Mouse (Mus musculus): ENCODE results near the gene Atp11c. TPM values are rescaled to one million over a fixed set of nuclear protein-coding genes. Genes with fewer than 3 reads are reported as not detected.

The Atp11c gene
- 16.0 and 16.6 TPM in 2 replicates for polyA plus RNA-seq (2016; fragmentation: Nextera tagmentation; extraction: Ambion mirVana)

GRCm38 (mm10) chrX:60592598-60592997 lies at the start of gene Atp11c:
Gene Atp11c (minus strand): TSS chrX:60592698.
- 94% methylated on average over 2 of the region's 2 CpGs for WGBS
- no peak for ATAC-seq (ENCODE audit: low FRiP score, low read depth)
- Histone ChIP-seq H3K4me1 (no peaks in the 10 kb centered on the region), H3K4me2 (replicated peaks) (no peak within 1 kb of the TSS), H3K27me3 (replicated peaks) (no peaks in the 10 kb centered on the region), H3K27ac (no peak within 1 kb of the TSS), H3K4me3 (no peak within 1 kb of the TSS), H3K9me3 (no peaks in the 10 kb centered on the region), H3K36me3 (no peaks in the 10 kb centered on the region), H3K9ac (no peak within 1 kb of the TSS)

GRCm38 (mm10) chrX:60609202-60609601 lies 16.7 kb upstream of the Atp11c start:
- no peaks in the 10 kb centered on the region for H3K27me3 ChIP-seq (replicated peaks)
- H3K9ac ChIP-seq = no peak overlapping the region
- H3K9me3 ChIP-seq = no peaks in the 10 kb centered on the region
- no peak overlapping the region for H3K4me3 ChIP-seq
- no peaks in the 10 kb centered on the region for H3K36me3 ChIP-seq
- WGBS = 34% methylated on average over 3 of the region's 3 CpGs
- H3K27ac ChIP-seq = no peak overlapping the region
- no peak overlapping the region for H3K4me2 ChIP-seq (replicated peaks)
- ATAC-seq (ENCODE audit: low FRiP score, low read depth) = no peak
- H3K4me1 ChIP-seq = no peaks in the 10 kb centered on the region

GRCm38 (mm10) chrX:60570539-60570938 lies 22.0 kb downstream of the Atp11c start:
- no peak overlapping the region for H3K9ac ChIP-seq
- peak; percentile 48; the same call in 1 of the 2 replicates for ATAC-seq (ENCODE audit: low FRiP score, low read depth)
- no peaks in the 10 kb centered on the region for H3K36me3 ChIP-seq

GRCm38 (mm10) chrX:60569047-60569446 lies 23.5 kb downstream of the Atp11c start:
- H3K27me3 ChIP-seq (replicated peaks) = no peaks in the 10 kb centered on the region
- no peak overlapping the region for H3K27ac ChIP-seq
- ATAC-seq (ENCODE audit: low FRiP score, low read depth) = no peak

More at GRCm38 (mm10) chrX:60570539-60570938, 22.0 kb downstream of the Atp11c start:
- Histone ChIP-seq H3K4me2 (replicated peaks) (no peak overlapping the region), H3K27ac (no peak overlapping the region), H3K4me1 (no peaks in the 10 kb centered on the region), H3K27me3 (replicated peaks) (no peaks in the 10 kb centered on the region), H3K9me3 (no peaks in the 10 kb centered on the region), H3K4me3 (no peak overlapping the region)
- 20% methylated on average over 1 of the region's 1 CpGs for WGBS

GRCm38 (mm10) chrX:60555242-60555641 lies 37.3 kb downstream of the Atp11c start:
- 30% methylated on average over 4 of the region's 4 CpGs for WGBS
- ATAC-seq (ENCODE audit: low FRiP score, low read depth) = no peak

More at GRCm38 (mm10) chrX:60569047-60569446, 23.5 kb downstream of the Atp11c start:
- no peak overlapping the region for H3K9ac ChIP-seq
- H3K36me3 ChIP-seq = no peaks in the 10 kb centered on the region
- no peaks in the 10 kb centered on the region for H3K9me3 ChIP-seq
- H3K4me1 ChIP-seq = no peaks in the 10 kb centered on the region
- H3K4me3 ChIP-seq = no peak overlapping the region
- H3K4me2 ChIP-seq (replicated peaks) = no peak overlapping the region

GRCm38 (mm10) chrX:60547444-60548304 lies 44.8 kb downstream of the Atp11c start:
- 14% methylated on average over 59 of the region's 113 CpGs for WGBS
- peak; percentile 79 for ATAC-seq (ENCODE audit: low FRiP score, low read depth)
- no peaks in the 10 kb centered on the region for H3K9me3 ChIP-seq
- peak overlapping the region; percentile 70 for H3K9ac ChIP-seq
- no peaks in the 10 kb centered on the region for H3K36me3 ChIP-seq
- peak overlapping the region; percentile 54 for H3K4me3 ChIP-seq
- H3K4me1 ChIP-seq = no peaks in the 10 kb centered on the region
- peak overlapping the region; percentile 57; the same call in 1 of the 2 replicates for H3K27ac ChIP-seq
- peak overlapping the region; percentile 58 for H3K4me2 ChIP-seq (replicated peaks)
- no peaks in the 10 kb centered on the region for H3K27me3 ChIP-seq (replicated peaks)

More at GRCm38 (mm10) chrX:60555242-60555641, 37.3 kb downstream of the Atp11c start:
- Histone ChIP-seq H3K27me3 (replicated peaks) (no peaks in the 10 kb centered on the region), H3K9ac (no peak overlapping the region), H3K9me3 (no peaks in the 10 kb centered on the region), H3K36me3 (no peaks in the 10 kb centered on the region), H3K4me2 (replicated peaks) (no peak overlapping the region), H3K4me1 (no peaks in the 10 kb centered on the region), H3K4me3 (no peak overlapping the region), H3K27ac (no peak overlapping the region)

GRCm38 (mm10) chrX:60547098-60547443 lies 45.4 kb downstream of the Atp11c start:
- no peaks in the 10 kb centered on the region for H3K27me3 ChIP-seq (replicated peaks)
- H3K4me2 ChIP-seq (replicated peaks) = peak overlapping the region; percentile 58
- ATAC-seq (ENCODE audit: low FRiP score, low read depth) = 0 out of 2 replicates have a peak, but pooled peaks have one; percentile 5
- H3K9me3 ChIP-seq = no peaks in the 10 kb centered on the region
- peak overlapping the region; percentile 70 for H3K9ac ChIP-seq
- 26% methylated on average over 16 of the region's 16 CpGs for WGBS
- peak overlapping the region; percentile 54 for H3K4me3 ChIP-seq
- H3K4me1 ChIP-seq = no peaks in the 10 kb centered on the region
- no peaks in the 10 kb centered on the region for H3K36me3 ChIP-seq
- H3K27ac ChIP-seq = 0 out of 2 replicates have a peak overlapping the region, but pooled peaks have one; percentile 57

- no peak overlapping the region for H3K27ac ChIP-seq
- no peaks in the 10 kb centered on the region for H3K27me3 ChIP-seq (replicated peaks)
- WGBS = 24% methylated on average over 3 of the region's 3 CpGs
- H3K9me3 ChIP-seq = no peaks in the 10 kb centered on the region
- H3K36me3 ChIP-seq = no peaks in the 10 kb centered on the region
- H3K4me1 ChIP-seq = no peaks in the 10 kb centered on the region
- no peak overlapping the region for H3K9ac ChIP-seq
- no peak for ATAC-seq (ENCODE audit: low FRiP score, low read depth)
- no peak overlapping the region for H3K4me3 ChIP-seq
- H3K4me2 ChIP-seq (replicated peaks) = no peak overlapping the region
Measured at GRCm38 (mm10) chrX:60545906-60546305, 46.6 kb downstream of the Atp11c start.

GRCm38 (mm10) chrX:60545444-60545843 lies 47.1 kb downstream of the Atp11c start:
- Histone ChIP-seq H3K9me3 (no peaks in the 10 kb centered on the region), H3K36me3 (no peaks in the 10 kb centered on the region), H3K4me3 (no peak overlapping the region), H3K27ac (no peak overlapping the region), H3K4me1 (no peaks in the 10 kb centered on the region), H3K9ac (no peak overlapping the region), H3K27me3 (replicated peaks) (no peaks in the 10 kb centered on the region), H3K4me2 (replicated peaks) (no peak overlapping the region)
- ATAC-seq (ENCODE audit: low FRiP score, low read depth) = no peak
- 7% methylated on average over 1 of the region's 1 CpGs for WGBS

- no peak overlapping the region for H3K4me2 ChIP-seq (replicated peaks)
- no peaks in the 10 kb centered on the region for H3K27me3 ChIP-seq (replicated peaks)
- no peak overlapping the region for H3K27ac ChIP-seq
- ATAC-seq (ENCODE audit: low FRiP score, low read depth) = peak; percentile 35; the same call in 1 of the 2 replicates
- no peaks in the 10 kb centered on the region for H3K9me3 ChIP-seq
- no peaks in the 10 kb centered on the region for H3K36me3 ChIP-seq
- WGBS = 26% methylated on average over 4 of the region's 4 CpGs
- H3K4me1 ChIP-seq = no peaks in the 10 kb centered on the region
- H3K9ac ChIP-seq = no peak overlapping the region
- H3K4me3 ChIP-seq = no peak overlapping the region
Measured at GRCm38 (mm10) chrX:60544098-60544497, 48.4 kb downstream of the Atp11c start.

GRCm38 (mm10) chrX:60542901-60543300 lies 49.6 kb downstream of the Atp11c start:
- no peak overlapping the region for H3K4me2 ChIP-seq (replicated peaks)
- no peaks in the 10 kb centered on the region for H3K9me3 ChIP-seq
- H3K27ac ChIP-seq = no peak overlapping the region
- H3K4me3 ChIP-seq = no peak overlapping the region
- H3K4me1 ChIP-seq = no peaks in the 10 kb centered on the region
- WGBS = 45% methylated on average over 1 of the region's 1 CpGs
- H3K27me3 ChIP-seq (replicated peaks) = no peaks in the 10 kb centered on the region
- H3K36me3 ChIP-seq = no peaks in the 10 kb centered on the region
- ATAC-seq (ENCODE audit: low FRiP score, low read depth) = no peak
- H3K9ac ChIP-seq = no peak overlapping the region

- H3K9me3 ChIP-seq = no peaks in the 10 kb centered on the region
- H3K4me1 ChIP-seq = no peaks in the 10 kb centered on the region
- H3K27ac ChIP-seq = no peak within 1 kb of the TSS
- no peaks in the 10 kb centered on the region for H3K27me3 ChIP-seq (replicated peaks)
- no peak for ATAC-seq (ENCODE audit: low FRiP score, low read depth)
- no peaks in the 10 kb centered on the region for H3K36me3 ChIP-seq
- H3K4me3 ChIP-seq = no peak within 1 kb of the TSS
- H3K4me2 ChIP-seq (replicated peaks) = no peak within 1 kb of the TSS
- no peak within 1 kb of the TSS for H3K9ac ChIP-seq
Measured at GRCm38 (mm10) chrX:60539149-60539548, 53.3 kb downstream of the Atp11c start, which contains the start of gene Gm7073. Gene Gm7073 (minus strand): TSS chrX:60539249.
